ENCODE assay signal across 8 mouse cellular contexts in genomic region chr2:118520042-118520933, GRCm38 (mm10). TPM values are rescaled to one million over a fixed set of nuclear protein-coding genes. Genes with fewer than 3 reads are reported as not detected.
DNase-seq lines count a peak whose midpoint lies in the region; ATAC-seq and TF ChIP-seq lines count a peak whose summit lies in the region.

No protein-coding gene starts in this region.

- no peak for TF ChIP-seq CTCF in testis, adult 2 months (IDR thresholded peaks at IDR 0.05; ENCODE audit: control insufficient read depth, insufficient read depth, insufficient replicate concordance, low read depth, low read length)

- no peak overlapping the region for H3K4me2 ChIP-seq in forebrain, embryonic 11.5 days (ENCODE audit: low read depth, low read length, severe bottlenecking)

- no peak overlapping the region for H3K4me3 ChIP-seq in forebrain, embryonic 11.5 days (ENCODE audit: low read depth, low read length)
- no peak overlapping the region for H3K4me3 ChIP-seq in macrophage (ENCODE audit: inconsistent target)
- H3K4me3 ChIP-seq in testis, adult 2 months (ENCODE audit: control insufficient read depth, low read depth, low read length) = no peak overlapping the region

- peak; percentile 85 for ATAC-seq in forebrain, embryonic 11.5 days (replicated peaks; ENCODE audit: low FRiP score)

- peak; percentile 49 for DNase-seq in right cerebral cortex, adult 18-20 months
- no peak for DNase-seq in right cerebral cortex, postnatal 25 days
- peak; percentile 72 for DNase-seq in forebrain, embryonic 11.5 days (ENCODE audit: low spot score)
- peak; percentile 60 for DNase-seq in heart, postnatal 4 days
- peak; percentile 49 to 55 for DNase-seq in layer of hippocampus, adult 8-10 months (ENCODE audit: low spot score in 2 of 2)
- no peak for DNase-seq in cerebellum, postnatal 4 days (ENCODE audit: low spot score in 2 of 2)

- no peak overlapping the region for H3K27ac ChIP-seq in forebrain, embryonic 11.5 days (ENCODE audit: low read depth, low read length)
- peak overlapping the region; percentile 42 for H3K27ac ChIP-seq in macrophage
- H3K27ac ChIP-seq in testis, adult 2 months (ENCODE audit: control insufficient read depth, insufficient read depth, low read depth, low read length) = peak overlapping the region; percentile 1; the same call in 1 of the 2 replicates

- no peak for TF ChIP-seq POLR2A in testis, adult 2 months (IDR thresholded peaks at IDR 0.05; ENCODE audit: control insufficient read depth, low read depth, low read length)

- WGBS in forebrain, embryonic 11.5 days = 36% methylated on average over 9 of the region's 9 CpGs
- 56% methylated on average over 9 of the region's 9 CpGs for WGBS in macrophage (ENCODE audit: missing documents)

- H3K9ac ChIP-seq in forebrain, embryonic 11.5 days (ENCODE audit: low read length) = no peak overlapping the region

- no peaks in the 10 kb centered on the region for H3K9me3 ChIP-seq in forebrain, embryonic 11.5 days (ENCODE audit: control insufficient read depth, low read length)

- H3K79me2 ChIP-seq in macrophage (ENCODE audit: inconsistent target) = no peaks in the 10 kb centered on the region

- H3K27me3 ChIP-seq in forebrain, embryonic 11.5 days (ENCODE audit: control insufficient read depth, insufficient read depth, low read length) = no peaks in the 10 kb centered on the region
- H3K27me3 ChIP-seq in testis, adult 2 months (ENCODE audit: control insufficient read depth, insufficient read depth, low read length) = no peaks in the 10 kb centered on the region

- H3K4me1 ChIP-seq in forebrain, embryonic 11.5 days (replicated peaks; ENCODE audit: control insufficient read depth, insufficient read depth, low read length) = peaks cover 6% of the 10 kb centered on the region; the same call in 1 of the 2 replicates
- peaks cover 3% of the 10 kb centered on the region; the same call in 1 of the 2 replicates for H3K4me1 ChIP-seq in testis, adult 2 months (ENCODE audit: control insufficient read depth, insufficient read depth, low read length)

- no peaks in the 10 kb centered on the region for H3K36me3 ChIP-seq in forebrain, embryonic 11.5 days (ENCODE audit: control insufficient read depth, insufficient read depth, low read length)
- no peaks in the 10 kb centered on the region for H3K36me3 ChIP-seq in macrophage (ENCODE audit: inconsistent target)
- no peaks in the 10 kb centered on the region for H3K36me3 ChIP-seq in testis, adult 2 months (ENCODE audit: control insufficient read depth, insufficient read depth, low read length)

RNA-seq across cellular contexts. Expression of gene Bmf, which starts 29.2 kb away (rescaled TPM):
- 2.4 and 6.0 TPM in 2 replicates for polyA plus RNA-seq in forebrain, embryonic 11.5 days (2014; fragmentation: Nextera tagmentation; extraction: Ambion mirVana)
- 1 to 10 TPM; 4.2 to 7.6 TPM for total RNA-seq in heart, postnatal 4 days (2021)
- 1 to 10 TPM; 2.0 to 8.6 (median 4.1) TPM for total RNA-seq in layer of hippocampus, adult 8-10 months (2022)
- 10 to 100 TPM in 1 of 26 experiments, 1 to 10 TPM in 20, under 1 TPM in 4, not detected in 1; 0.18 to 13.9 (median 3.2) TPM for total RNA-seq in macrophage (2018; cell fraction: chromatin; rRNA removed)
- total RNA-seq in macrophage (2018; cell fraction: cytosol; rRNA removed) = 10 to 100 TPM in 1 of 26 experiments, 1 to 10 TPM in 20, under 1 TPM in 5; 0.34 to 12.3 (median 3.0) TPM
- total RNA-seq in macrophage (2018; cell fraction: nucleus; rRNA removed) = 10 to 100 TPM in 4 of 26 experiments, 1 to 10 TPM in 18, under 1 TPM in 4; 0.14 to 15.9 (median 3.4) TPM
- 1.3 to 13.0 TPM (median 5.3 TPM) in 3 replicates for polyA plus RNA-seq in macrophage (2018)
- 0.84 and 0.88 TPM in 2 replicates for polyA plus RNA-seq in testis, adult 2 months (2012; rRNA removed)

RNA-seq across cellular contexts. Expression of gene Srp14, which starts 40.8 kb away (rescaled TPM):
- polyA plus RNA-seq in forebrain, embryonic 11.5 days (2014; fragmentation: Nextera tagmentation; extraction: Ambion mirVana) = 239 and 257 TPM in 2 replicates
- 100 to 1,000 TPM; 104 to 111 TPM for total RNA-seq in heart, postnatal 4 days (2021)
- total RNA-seq in layer of hippocampus, adult 8-10 months (2022) = 100 to 1,000 TPM; 174 to 183 (median 182) TPM
- total RNA-seq in macrophage (2018; cell fraction: chromatin; rRNA removed) = 10 to 100 TPM in 23 of 26 experiments, 1 to 10 TPM in 3; 3.8 to 49.4 (median 21.7) TPM
- 100 to 1,000 TPM; 140 to 200 (median 168) TPM for total RNA-seq in macrophage (2018; cell fraction: cytosol; rRNA removed)
- 10 to 100 TPM; 21.8 to 67.6 (median 38.2) TPM for total RNA-seq in macrophage (2018; cell fraction: nucleus; rRNA removed)
- 197 to 252 TPM (median 250 TPM) in 3 replicates for polyA plus RNA-seq in macrophage (2018)
- polyA plus RNA-seq in testis, adult 2 months (2012; rRNA removed) = 159 and 160 TPM in 2 replicates

Comparison
In these comparisons a context has a peak if more than half of its experiments do, and no peak if none do; other contexts are left out.
1. DNase-seq: peak in right cerebral cortex, adult 18-20 months (single experiment), forebrain, embryonic 11.5 days (single experiment), heart, postnatal 4 days (single experiment) and layer of hippocampus, adult 8-10 months (2 of 2); none in right cerebral cortex, postnatal 25 days (single experiment) and cerebellum, postnatal 4 days (0 of 2).